Mouse (Mus musculus) limb, embryonic 12.5 days (tissue): ENCODE measurements around the gene Naa80. TPM values are rescaled to one million over a fixed set of nuclear protein-coding genes. Genes with fewer than 3 reads are reported as not detected.
A peak's percentile ranks its signal among the peaks of the same experiment; 100 is the strongest.

Experiments used
- ATAC-seq: fragments of 200-750 bp; cut with Nextera tagmentation; 2 replicates; pipeline ENCODE4 v1.8.0; 2017; ENCODE audit warnings: low read depth, moderate TSS enrichment; ENCODE audit not compliant: insufficient number of reproducible peaks, insufficient read depth, low FRiP score, low TSS enrichment
- H3K27ac ChIP-seq: fragments of 300-500 bp; sonication (generic); 2 replicates; pipeline ENCODE4 v1.5.1; 2016; ENCODE audit warnings: mild to moderate bottlenecking, moderate library complexity
- H3K27me3 ChIP-seq: fragments of 300-500 bp; sonication (generic); 2 replicates; pipeline ENCODE4 v1.6.1; 2016; ENCODE audit warnings: mild to moderate bottlenecking, moderate library complexity
- H3K36me3 ChIP-seq: fragments of 300-500 bp; sonication (generic); 2 replicates; pipeline ENCODE4 v1.6.1; 2016; ENCODE audit warnings: mild to moderate bottlenecking, moderate library complexity
- H3K4me1 ChIP-seq: fragments of 300-500 bp; sonication (generic); replicated peaks from 2 replicates; pipeline ENCODE4 v1.6.1; 2016
- H3K4me2 ChIP-seq: fragments of 300-500 bp; sonication (generic); 2 replicates; pipeline ENCODE4 v1.6.1; 2016; ENCODE audit warnings: mild to moderate bottlenecking, moderate library complexity
- H3K4me3 ChIP-seq: fragments of 300-500 bp; sonication (generic); replicated peaks from 2 replicates; pipeline ENCODE4 v1.5.1; 2016; ENCODE audit warnings: mild to moderate bottlenecking
- H3K9ac ChIP-seq: fragments of 300-500 bp; sonication (generic); replicated peaks from 2 replicates; pipeline ENCODE4 v1.6.1; 2016; ENCODE audit warnings: mild to moderate bottlenecking, moderate library complexity
- H3K9me3 ChIP-seq: fragments of 300-500 bp; sonication (generic); 2 replicates; pipeline ENCODE4 v1.6.1; 2016; ENCODE audit warnings: mild to moderate bottlenecking, moderate library complexity
- WGBS: fragments of 180-500 bp; shearing (Covaris S2); methylation state at CpG from one replicate; pipeline ENCODE4 v1.1.7; 2016; 5-methylcytosine and 5-hydroxymethylcytosine counted together
- polyA plus RNA-seq: library from polyadenylated mRNA; unstranded; fragments of >200 nt; fragmentation: Nextera tagmentation; extraction: Ambion mirVana; gene quantifications from 2 replicates; pipeline ENCODE4 v1.2.1, GENCODE M21; 2016

Naa80 gene
- polyA plus RNA-seq, 1 experiment from 2014 or later = 14.3 TPM

- no peak overlapping the region for H3K4me3 ChIP-seq
- H3K27me3 ChIP-seq = peaks cover 8% of the 10 kb centered on the region
- WGBS = 69% methylated on average over 14 of the region's 14 CpGs
- peaks cover 26% of the 10 kb centered on the region for H3K4me1 ChIP-seq
- H3K27ac ChIP-seq = no peak overlapping the region
- no peaks in the 10 kb centered on the region for H3K9me3 ChIP-seq
- ATAC-seq = no peak
- H3K9ac ChIP-seq = no peak overlapping the region
- no peak overlapping the region for H3K4me2 ChIP-seq
- peaks cover 4% of the 10 kb centered on the region; the same call in 1 of the 2 replicates for H3K36me3 ChIP-seq
Measured at GRCm38 (mm10) chr9:107599842-107600241, 21.2 kb downstream of the Naa80 start.

GRCm38 (mm10) chr9:107600745-107601144 is 22.1 kb downstream of the Naa80 start:
- no peak overlapping the region for H3K9ac ChIP-seq
- H3K4me1 ChIP-seq = peaks cover 35% of the 10 kb centered on the region
- no peak overlapping the region for H3K4me2 ChIP-seq
- H3K27me3 ChIP-seq = peaks cover 8% of the 10 kb centered on the region
- WGBS = 79% methylated on average over 12 of the region's 12 CpGs
- H3K36me3 ChIP-seq = peaks cover 4% of the 10 kb centered on the region; the same call in 1 of the 2 replicates
- H3K9me3 ChIP-seq = no peaks in the 10 kb centered on the region
- H3K4me3 ChIP-seq = no peak overlapping the region
- no peak for ATAC-seq
- no peak overlapping the region for H3K27ac ChIP-seq

DNA sequence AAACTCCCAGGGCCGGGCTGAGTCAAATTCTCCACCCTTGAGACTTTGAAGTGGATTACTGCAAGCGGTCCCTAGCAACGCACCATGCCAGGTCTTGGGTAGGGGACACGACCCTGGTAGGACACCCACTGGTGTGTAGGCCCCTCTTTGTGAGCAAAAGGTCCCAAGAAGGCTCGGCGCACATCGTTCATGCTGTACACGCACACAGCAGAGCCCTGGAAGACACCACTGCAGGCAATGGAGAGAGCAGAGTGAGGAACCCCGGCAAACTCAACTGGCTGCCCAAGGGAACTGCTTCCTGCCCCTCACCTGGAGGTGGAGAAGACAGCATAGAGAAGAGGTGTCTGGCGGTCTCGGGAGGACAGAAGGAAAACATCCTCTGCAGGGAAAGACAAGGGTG is 22.6 kb downstream of the Naa80 start:
- H3K27ac ChIP-seq = no peak overlapping the region

DNA sequence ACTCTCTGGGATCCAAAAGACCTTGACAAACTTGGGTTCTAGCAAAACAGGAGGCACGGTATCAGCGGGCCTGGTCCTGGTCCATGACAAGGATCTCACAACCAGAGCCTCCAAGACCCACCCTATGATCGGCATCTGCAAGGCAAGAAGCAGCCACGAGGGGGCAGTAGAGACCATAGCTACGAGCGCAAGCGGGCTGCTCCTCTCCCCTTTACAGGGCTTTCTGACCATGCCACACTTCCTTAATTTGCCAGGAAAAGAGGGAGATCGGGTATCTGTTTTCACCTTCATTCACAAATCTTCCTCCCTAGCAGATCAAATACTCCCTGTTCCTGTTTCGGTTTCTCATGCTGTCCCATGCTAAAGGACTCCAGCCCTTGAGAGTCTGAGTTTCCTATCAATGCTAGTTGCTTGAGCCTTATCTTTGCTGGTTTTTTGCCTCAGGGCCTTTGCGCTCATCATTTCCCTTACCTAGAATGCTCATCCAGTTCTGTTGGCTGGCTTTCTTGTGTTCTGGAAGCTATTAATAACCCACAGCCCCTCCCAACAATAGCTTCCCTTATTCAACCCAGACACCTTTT is 23.5 kb downstream of the Naa80 start:
- H3K4me3 ChIP-seq = no peak overlapping the region
- H3K4me2 ChIP-seq = no peak overlapping the region
- peaks cover 4% of the 10 kb centered on the region; the same call in 1 of the 2 replicates for H3K36me3 ChIP-seq
- H3K27me3 ChIP-seq = peaks cover 8% of the 10 kb centered on the region
- no peak for ATAC-seq
- H3K4me1 ChIP-seq = peaks cover 49% of the 10 kb centered on the region
- 0 out of 2 replicates have a peak overlapping the region, but pooled peaks have one; percentile 5 for H3K27ac ChIP-seq
- H3K9ac ChIP-seq = 0 out of 2 replicates have a peak overlapping the region, but pooled peaks have one; percentile 5
- H3K9me3 ChIP-seq = no peaks in the 10 kb centered on the region
- WGBS = 11% methylated on average over 10 of the region's 10 CpGs

More for the DNA sequence above, 22.6 kb downstream of the Naa80 start:
- WGBS = 82% methylated on average over 11 of the region's 11 CpGs
- ATAC-seq = no peak
- no peaks in the 10 kb centered on the region for H3K9me3 ChIP-seq
- H3K4me3 ChIP-seq = no peak overlapping the region
- H3K36me3 ChIP-seq = peaks cover 4% of the 10 kb centered on the region; the same call in 1 of the 2 replicates
- H3K27me3 ChIP-seq = peaks cover 8% of the 10 kb centered on the region
- peaks cover 40% of the 10 kb centered on the region for H3K4me1 ChIP-seq
- no peak overlapping the region for H3K4me2 ChIP-seq
- no peak overlapping the region for H3K9ac ChIP-seq

- H3K27me3 ChIP-seq = peaks cover 8% of the 10 kb centered on the region
- H3K9me3 ChIP-seq = no peaks in the 10 kb centered on the region
- WGBS = 79% methylated on average over 6 of the region's 6 CpGs
- H3K4me3 ChIP-seq = no peak overlapping the region
- peaks cover 4% of the 10 kb centered on the region; the same call in 1 of the 2 replicates for H3K36me3 ChIP-seq
- peaks cover 60% of the 10 kb centered on the region for H3K4me1 ChIP-seq
- ATAC-seq = no peak
- no peak overlapping the region for H3K9ac ChIP-seq
- H3K4me2 ChIP-seq = no peak overlapping the region
- H3K27ac ChIP-seq = no peak overlapping the region
Measured at GRCm38 (mm10) chr9:107603251-107603650, 24.6 kb downstream of the Naa80 start.

DNA sequence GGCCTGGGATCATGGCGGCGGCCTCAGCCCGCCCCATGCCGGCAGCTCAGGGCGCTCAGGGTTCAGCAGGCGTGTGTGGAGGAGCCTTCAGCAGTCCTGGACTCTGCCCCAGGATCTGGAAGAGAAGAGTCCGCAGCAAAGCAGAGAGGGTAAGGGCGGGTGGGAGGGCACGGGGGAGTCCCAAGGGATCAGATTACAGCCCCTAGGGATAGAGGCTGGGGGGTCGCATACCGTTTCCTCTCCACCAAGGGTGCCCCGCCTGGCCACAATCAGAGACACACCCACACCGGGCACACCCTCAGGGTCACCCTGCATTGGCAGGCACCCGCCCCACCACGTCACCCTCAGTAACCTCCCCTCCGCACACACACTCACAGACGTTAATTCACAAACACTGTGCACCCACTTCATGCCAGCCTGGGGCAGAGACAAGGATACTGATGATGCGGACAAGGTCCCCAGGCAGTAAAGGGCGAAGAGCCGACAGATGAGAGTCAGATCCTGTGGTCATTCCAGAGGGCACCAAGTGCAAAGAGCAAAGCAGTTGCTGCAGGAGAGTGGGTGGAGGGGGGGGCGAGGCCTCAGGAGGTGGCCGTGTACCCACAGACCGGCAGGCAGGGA is 26.5 kb downstream of the Naa80 start:
- ATAC-seq = no peak
- Histone ChIP-seq H3K4me3 (peak overlapping the region; percentile 20), H3K4me1 (peaks cover 79% of the 10 kb centered on the region), H3K27ac (peak overlapping the region; percentile 74), H3K4me2 (peak overlapping the region; percentile 45), H3K9ac (peak overlapping the region; percentile 34), H3K9me3 (no peaks in the 10 kb centered on the region), H3K36me3 (no peaks in the 10 kb centered on the region), H3K27me3 (no peaks in the 10 kb centered on the region; the same call in 1 of the 2 replicates)
- 38% methylated on average over 23 of the region's 23 CpGs for WGBS

GRCm38 (mm10) chr9:107606591-107606990 is 27.9 kb downstream of the Naa80 start:
- Histone ChIP-seq H3K4me1 (peaks cover 93% of the 10 kb centered on the region), H3K27ac (peak overlapping the region; percentile 74), H3K9me3 (no peaks in the 10 kb centered on the region), H3K36me3 (no peaks in the 10 kb centered on the region), H3K27me3 (no peaks in the 10 kb centered on the region), H3K4me3 (peak overlapping the region; percentile 21), H3K9ac (peak overlapping the region; percentile 28), H3K4me2 (peak overlapping the region; percentile 56)
- 3% methylated on average over 9 of the region's 9 CpGs for WGBS
- no peak for ATAC-seq

- no peaks in the 10 kb centered on the region for H3K9me3 ChIP-seq
- H3K4me3 ChIP-seq = peak overlapping the region; percentile 21
- no peaks in the 10 kb centered on the region for H3K36me3 ChIP-seq
- H3K27me3 ChIP-seq = no peaks in the 10 kb centered on the region
- H3K27ac ChIP-seq = peak overlapping the region; percentile 74
- 62% methylated on average over 2 of the region's 2 CpGs for WGBS
- peak overlapping the region; percentile 28 for H3K9ac ChIP-seq
- peaks cover 97% of the 10 kb centered on the region for H3K4me1 ChIP-seq
- H3K4me2 ChIP-seq = peak overlapping the region; percentile 56
- no peak for ATAC-seq
Measured at GRCm38 (mm10) chr9:107607036-107607435, 28.3 kb downstream of the Naa80 start.

DNA sequence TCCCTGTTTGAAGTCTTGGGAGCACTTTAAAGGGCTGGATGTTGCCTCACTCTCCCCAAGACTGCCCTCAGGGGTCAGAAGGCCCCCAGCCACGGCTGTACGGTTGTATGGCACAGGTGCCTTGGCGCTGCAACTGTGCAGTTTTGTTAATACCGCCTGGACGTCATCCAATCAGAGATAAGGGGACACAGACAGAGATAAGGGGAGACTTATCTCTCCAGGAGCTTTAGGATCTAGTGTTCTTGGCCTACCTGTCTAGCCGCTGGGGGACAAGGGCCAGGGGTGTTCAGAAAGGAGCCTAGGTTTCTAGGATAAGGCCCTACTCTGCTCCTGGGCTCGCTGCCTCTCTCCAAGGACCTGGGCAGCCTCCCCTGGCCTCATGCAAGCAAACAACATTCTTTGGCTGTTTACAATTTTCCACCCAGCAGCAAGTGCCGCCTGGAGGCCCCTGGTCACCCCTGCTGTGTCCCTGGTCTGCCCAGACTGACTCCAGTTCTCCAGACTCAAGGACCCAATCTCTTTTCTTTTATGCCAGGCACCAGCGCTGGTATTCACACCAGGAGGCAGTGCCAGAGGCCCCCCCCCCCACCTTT is 29.1 kb downstream of the Naa80 start:
- Histone ChIP-seq H3K9me3 (no peaks in the 10 kb centered on the region), H3K9ac (0 out of 2 replicates have a peak overlapping the region, but pooled peaks have one; percentile 18), H3K4me1 (peaks cover 95% of the 10 kb centered on the region), H3K27me3 (no peaks in the 10 kb centered on the region), H3K4me2 (peak overlapping the region; percentile 56), H3K36me3 (no peaks in the 10 kb centered on the region), H3K27ac (peak overlapping the region; percentile 74), H3K4me3 (no peak overlapping the region)
- WGBS = 48% methylated on average over 9 of the region's 9 CpGs
- no peak for ATAC-seq

- Histone ChIP-seq H3K36me3 (peaks cover 6% of the 10 kb centered on the region), H3K4me3 (no peak within 1 kb of the TSS), H3K27me3 (no peaks in the 10 kb centered on the region), H3K9me3 (no peaks in the 10 kb centered on the region), H3K4me1 (peaks cover 91% of the 10 kb centered on the region), H3K9ac (0 out of 2 replicates have a peak within 1 kb of the TSS, but pooled peaks have one; percentile 18), H3K27ac (peak within 1 kb of the TSS; percentile 74), H3K4me2 (peak within 1 kb of the TSS; percentile 56)
- peak; percentile 6; the same call in 1 of the 2 replicates for ATAC-seq
- 36% methylated on average over 12 of the region's 12 CpGs for WGBS
Measured at GRCm38 (mm10) chr9:107608741-107609432, 30.2 kb downstream of the Naa80 start, which contains the start of gene Sema3b. TSS of gene Sema3b (minus strand) at chr9:107609229.

- Histone ChIP-seq H3K9ac (no peak overlapping the region), H3K27me3 (no peaks in the 10 kb centered on the region), H3K36me3 (peaks cover 11% of the 10 kb centered on the region), H3K9me3 (no peaks in the 10 kb centered on the region), H3K4me3 (no peak overlapping the region), H3K4me1 (peaks cover 85% of the 10 kb centered on the region), H3K27ac (peak overlapping the region; percentile 74), H3K4me2 (peak overlapping the region; percentile 56; the same call in 1 of the 2 replicates)
- 62% methylated on average over 4 of the region's 4 CpGs for WGBS
- ATAC-seq = no peak
Measured at GRCm38 (mm10) chr9:107609433-107609830, 30.7 kb downstream of the Naa80 start.
